Mouse (Mus musculus) liver, adult 10 weeks (tissue): ENCODE results near the gene Actrt1. TPM values are rescaled to one million over a fixed set of nuclear protein-coding genes. Genes with fewer than 3 reads are reported as not detected.

Experiments used
- polyA plus RNA-seq: library from polyadenylated mRNA; stranded (reverse); fragments of 350-450 nt; fragmentation: Illumina TruSeq; extraction: RNeasy Lipid Tissue Mini Kit (QIAGEN cat#74804); gene quantifications from one replicate; pipeline ENCODE4 v1.2.3, GENCODE M21; 2014; ENCODE audit warnings: low read depth, low replicate concordance

The Actrt1 gene
- polyA plus RNA-seq = not detected

DNA sequence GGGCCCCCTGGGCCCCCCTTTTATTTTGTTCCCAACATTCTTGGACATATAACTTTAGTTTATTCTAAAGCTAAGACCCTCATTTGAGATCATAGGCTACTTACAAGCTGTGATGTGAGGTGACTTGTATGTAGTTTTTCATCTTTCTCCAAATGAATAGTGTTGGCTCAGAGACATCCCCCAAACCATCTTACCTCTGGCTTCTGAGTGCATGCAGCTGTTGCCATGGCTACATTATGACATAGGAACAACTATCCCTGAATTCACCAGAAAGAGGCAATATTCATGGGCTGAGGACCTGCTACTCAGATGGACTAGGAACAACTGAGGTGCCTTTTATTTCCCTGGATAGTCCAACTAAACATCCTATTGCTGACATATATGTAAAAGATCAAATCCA, at the start of gene Actrt1:
Gene Actrt1 (plus strand): TSS at position 301 of the 400 bp plus-strand sequence.

